Mouse (Mus musculus) ovary, postnatal 14 days (tissue): ENCODE measurements around the gene Ehd2.

ENCODE experiments used
- DNase-seq: peaks from one replicate; pipeline ENCODE4 v3.0.0; 2022; ENCODE audit warnings: low spot score

Gene Ehd2

DNA sequence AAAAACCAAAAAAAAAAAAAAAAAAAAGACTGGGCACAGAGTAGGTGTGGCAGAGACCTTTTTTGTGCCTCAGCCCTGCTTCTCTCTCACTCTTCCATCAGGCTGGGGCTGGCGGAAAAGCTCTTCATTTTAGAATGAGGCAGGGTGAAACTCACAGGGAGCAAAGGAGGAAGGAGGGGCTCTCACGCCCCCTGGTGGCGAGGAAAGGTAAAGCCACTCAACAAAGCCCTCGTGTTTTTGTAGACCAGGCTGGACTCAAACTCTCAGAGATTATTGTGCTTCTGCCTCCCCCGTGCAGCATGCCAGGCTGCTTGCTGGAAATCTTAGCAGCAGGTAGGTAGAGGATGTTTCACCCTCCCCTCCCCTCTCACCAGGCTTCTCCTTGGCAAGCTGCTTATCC lies 7.3 kb upstream of the Ehd2 start:
- DNase-seq: peak; percentile 54

DNA sequence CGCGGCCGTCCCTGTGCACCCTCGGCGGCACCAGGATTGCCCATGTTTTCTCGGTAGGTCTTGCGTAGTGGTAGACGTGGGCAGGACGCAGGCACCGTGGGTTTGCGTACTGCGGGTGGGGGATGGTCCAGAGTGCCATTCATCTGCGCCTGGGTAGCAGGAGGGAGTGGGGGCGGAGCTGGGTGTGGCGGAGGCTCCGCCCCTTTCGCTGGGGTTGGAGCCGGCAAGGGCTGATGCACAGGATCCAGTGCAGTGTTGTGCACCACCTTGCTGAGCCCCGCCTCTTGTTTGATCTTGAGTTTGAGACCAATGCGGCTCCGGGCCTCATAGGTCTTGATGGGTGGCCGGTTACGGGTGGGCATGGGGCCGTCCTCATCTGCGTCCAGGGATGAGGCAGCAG lies 4.9 kb upstream of the Ehd2 start:
- no peak for DNase-seq

DNA sequence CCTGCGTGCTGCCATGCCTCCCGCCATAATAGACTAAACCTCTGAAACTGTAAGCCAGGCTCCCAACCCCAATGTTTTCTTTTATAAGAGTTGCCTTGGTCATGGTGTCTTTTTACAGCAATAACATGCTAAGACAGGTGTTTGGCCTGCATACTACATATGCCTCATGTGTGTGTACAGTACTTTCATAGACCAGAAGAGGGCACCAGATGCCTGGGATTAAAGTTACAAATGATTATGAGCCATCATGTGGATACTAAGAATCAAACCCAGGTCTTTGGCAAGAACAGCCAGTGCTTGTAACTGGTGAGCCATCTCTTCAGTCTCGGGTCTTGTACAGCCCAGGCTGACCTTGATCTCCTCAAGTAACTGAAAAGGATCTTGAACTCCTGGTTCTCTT lies 2.3 kb upstream of the Ehd2 start:
- no peak for DNase-seq

DNA sequence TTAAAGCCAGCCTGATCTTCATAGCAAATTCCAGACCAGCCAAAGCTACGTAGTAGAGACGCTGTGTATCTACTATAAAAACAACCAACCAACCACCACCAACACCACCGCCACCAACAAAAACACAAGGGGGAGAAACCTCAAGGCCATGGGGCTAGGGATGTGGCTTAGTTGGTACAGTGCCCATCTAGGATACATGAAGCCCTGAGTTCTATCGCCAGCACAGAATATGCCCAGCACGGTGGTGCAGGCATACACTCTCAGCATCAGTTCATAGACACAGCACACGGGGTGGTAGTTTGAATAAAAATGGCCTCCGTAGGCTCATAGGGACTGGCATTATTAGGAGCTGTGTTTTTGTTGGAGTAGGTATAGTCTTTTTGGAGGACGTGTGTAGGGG lies 955 bp upstream of the Ehd2 start:
- no peak for DNase-seq

DNA sequence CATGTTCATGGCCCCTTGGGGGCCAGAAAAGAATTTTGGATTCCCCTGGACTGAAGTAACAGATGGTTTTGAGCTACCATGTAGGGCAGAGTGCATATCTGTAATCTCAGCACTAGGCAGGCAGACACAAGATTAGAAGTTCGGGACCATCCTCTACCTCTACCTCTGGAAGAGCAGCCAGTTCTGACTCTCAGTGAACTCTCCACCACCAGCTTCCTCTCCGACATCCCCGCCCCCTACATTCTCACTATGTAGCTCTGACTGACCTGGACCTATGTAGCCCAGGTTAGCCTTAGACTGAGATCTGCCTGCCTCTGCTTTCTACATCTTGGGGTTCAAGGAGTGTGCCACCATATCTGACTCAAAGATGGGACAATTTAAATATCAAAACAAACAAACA lies 878 bp downstream of the Ehd2 start:
- DNase-seq: no peak

DNA sequence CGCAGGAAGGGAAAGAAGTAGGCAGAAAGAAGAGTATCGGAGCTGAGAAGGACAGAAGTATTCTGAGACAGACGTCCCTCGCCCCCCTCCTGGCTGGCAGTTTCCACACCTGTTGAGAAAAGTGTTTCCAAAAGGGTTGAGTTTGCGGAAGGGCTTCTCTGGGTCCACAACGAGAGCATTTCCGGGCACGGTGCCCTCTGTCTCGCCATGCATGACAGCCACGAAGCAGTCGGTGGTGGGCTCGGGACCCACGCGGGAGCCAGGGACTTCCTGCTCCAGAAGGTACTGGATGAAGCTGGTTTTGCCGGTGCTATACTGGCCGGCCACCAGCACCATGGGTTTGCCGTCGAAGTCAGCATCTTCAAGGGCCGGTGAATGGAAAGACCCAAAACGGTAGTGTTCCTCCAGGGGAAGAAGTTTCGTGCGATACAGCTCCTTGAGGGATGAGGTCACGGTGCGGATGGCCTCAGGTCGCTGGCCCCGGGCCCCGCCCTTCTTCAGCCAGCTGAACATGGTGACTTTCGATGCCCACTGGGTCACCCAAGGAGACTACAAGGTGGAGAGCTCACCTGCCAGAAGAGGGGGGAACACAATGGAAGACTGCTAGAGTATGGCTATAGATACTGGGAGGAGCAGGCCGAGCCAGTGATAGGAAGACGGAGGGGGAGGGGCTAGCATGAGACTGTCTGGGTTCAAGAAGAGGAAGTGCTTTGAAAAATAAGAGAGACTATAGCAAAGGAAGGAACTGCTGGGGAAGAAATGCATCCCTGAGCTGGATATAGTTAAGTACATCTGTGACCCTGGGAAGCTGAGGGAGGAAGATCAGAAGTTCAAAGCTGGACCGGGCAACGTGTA lies 3.3 kb downstream of the Ehd2 start:
- no peak for DNase-seq

DNA sequence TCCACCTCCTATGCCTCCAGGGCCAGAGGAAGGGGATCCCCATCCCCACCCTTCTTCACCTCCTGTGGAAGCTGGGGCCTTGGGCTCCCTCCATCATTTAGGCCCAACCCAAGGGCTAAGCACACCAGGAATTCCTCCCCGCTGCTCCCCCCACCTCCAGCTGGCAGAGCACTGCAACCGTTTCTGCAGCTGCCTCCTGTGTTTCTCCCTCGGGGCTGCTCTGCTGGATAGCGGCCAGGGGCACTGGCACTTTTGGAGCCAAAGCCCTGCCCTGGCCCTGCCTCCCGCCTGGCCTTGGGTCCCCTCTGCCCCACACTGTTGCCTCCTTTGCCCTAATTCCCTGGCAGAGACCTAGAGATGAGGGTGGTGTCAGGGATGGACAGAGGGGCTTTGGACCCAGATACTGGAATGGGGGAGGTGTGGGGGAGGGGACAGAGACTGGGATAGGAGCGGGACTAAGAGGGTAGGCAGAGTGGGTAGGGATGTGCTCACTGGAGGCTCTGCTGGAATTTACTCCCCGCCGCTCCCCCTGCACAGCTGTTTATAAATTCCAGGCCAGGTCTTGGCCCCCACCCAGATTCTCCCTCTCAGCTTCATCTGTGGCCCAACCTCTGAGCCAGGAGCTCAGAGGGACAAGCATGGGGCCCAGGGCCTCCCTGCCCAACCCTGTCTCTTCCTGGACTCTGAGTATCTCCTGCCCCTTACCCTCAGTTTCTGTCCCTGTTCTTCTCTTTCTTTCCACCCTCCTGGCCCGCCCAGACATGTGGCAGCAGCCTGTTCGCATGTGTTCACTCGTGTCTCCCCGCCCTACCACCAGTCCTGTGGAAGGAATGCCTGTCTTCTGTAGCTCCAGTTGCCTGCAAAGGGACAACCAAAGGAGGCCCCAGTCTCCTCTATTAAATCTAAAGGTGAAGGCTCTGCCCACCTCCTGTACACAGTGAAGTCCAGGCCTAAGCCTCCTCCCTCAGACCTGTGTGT lies 4.8 kb downstream of the Ehd2 start:
- DNase-seq: peak; percentile 80

DNA sequence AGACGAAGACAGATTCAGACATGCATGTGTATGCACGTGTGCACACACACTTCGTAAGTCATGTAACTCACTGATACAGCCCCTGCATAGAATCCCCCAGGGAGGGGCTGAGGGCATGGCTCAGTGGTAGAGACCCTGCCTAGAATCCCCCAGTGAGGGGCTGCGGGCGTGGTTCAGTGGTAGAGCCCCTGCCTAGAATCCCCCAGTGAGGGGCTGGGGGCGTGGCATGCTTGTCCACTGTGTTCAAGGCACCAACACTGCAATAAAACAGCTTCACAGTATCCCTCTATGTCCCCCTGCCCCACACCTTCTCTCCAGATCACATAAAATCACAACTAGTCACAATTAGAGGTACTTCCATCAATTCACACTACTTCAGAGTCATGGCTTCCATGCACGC lies 5.6 kb downstream of the Ehd2 start:
- no peak for DNase-seq

DNA sequence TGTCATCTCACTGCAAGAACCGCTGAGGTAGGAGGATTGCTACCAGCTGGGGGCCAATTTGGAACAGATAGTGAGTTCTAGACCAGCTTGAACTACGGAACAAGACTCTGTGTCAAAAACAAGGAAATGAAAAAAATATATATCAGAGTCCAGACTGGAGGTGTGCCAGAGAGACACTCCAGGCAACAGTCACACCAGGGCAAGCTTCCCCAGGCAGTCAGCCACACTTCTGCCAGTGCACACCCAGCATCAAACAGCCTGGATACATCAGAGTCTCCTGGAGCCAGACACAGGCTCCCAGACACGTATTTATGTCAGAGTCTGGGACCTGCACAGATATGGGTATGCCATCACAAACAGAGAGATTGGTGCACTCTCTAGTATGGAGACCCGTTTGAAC lies 6.1 kb downstream of the Ehd2 start:
- DNase-seq: no peak

DNA sequence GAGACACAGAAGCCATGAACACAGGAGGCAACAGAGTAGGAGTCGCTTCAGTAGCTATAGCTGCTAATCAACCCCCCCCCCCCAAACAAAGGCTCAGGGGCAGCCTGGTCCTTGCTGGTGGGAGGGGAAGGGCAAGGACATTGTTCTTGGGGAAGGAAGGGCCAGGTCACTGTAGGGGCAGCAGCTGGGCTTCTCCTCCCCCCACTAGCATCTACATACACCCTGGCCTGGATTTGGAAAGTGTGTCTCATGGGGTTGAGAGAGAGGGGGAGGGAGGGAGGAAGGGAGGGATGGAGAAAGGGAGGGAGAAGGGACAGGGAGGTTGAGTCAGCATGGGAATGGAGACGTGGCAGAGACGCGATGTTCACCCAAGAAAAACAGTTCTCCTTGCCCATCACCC lies 6.7 kb downstream of the Ehd2 start:
- no peak for DNase-seq

DNA sequence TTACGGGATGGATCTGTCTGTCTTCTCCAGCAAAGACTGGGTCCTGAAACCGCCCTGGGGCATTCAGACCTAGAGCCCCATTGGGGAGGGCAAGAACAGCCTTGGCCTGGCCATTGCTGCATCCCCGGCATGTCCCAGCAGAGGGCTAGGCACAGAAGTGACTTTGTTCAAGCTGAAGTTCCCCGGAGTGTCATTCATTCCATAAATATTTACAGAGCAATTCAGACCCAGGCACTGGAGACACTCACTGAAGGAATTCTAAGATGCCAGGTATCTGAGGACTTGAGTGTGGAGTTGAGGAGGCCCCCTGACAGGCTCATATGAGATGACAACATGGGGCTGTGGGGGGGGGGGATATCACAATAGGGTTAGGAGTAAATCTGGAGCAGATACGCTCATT lies 11.2 kb downstream of the Ehd2 start:
- no peak for DNase-seq

DNA sequence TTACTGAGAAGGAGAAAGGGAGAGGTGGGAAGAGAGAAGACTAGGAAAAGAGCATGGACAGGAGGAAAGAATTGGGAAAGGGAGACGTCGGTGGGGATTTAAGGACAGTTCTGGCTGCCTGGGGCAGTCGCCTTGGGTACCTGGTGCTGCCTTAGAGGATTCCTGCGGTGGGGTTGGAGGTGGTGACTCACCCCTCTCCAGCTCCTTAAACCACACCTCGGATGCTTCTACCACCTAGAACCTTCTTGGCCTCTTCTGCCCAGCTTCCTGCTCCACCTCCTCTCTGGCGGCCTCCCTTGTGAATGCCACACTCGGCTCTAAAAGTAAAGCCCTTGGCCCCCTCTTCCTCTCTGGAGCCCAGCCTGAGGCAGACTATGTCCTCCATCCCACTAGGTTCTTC lies 11.9 kb downstream of the Ehd2 start:
- no peak for DNase-seq

DNA sequence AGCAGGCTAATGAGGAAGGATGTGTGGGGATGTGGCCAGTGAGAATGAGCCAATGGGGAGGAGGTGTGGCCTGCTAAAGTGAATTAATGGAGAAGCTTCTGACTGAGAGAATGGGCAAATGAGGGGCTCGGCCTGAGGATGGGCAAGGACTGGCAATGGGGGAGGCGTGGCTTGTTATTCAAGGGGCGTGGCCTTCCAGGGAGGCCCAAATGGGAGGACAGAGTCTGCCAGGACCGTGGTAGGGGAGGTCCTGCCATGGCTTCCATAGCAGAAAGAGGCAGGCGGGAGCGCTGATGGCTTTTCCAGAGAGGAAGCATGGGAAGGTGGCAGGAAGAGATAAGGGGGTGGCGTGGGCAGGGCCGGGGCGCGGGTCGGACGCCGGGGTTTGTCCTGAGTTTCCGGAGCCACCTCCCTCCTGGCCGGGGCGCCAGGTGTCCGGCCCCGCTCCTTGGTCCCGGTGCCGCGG lies 12.4 kb downstream of the Ehd2 start:
- DNase-seq: no peak

DNA sequence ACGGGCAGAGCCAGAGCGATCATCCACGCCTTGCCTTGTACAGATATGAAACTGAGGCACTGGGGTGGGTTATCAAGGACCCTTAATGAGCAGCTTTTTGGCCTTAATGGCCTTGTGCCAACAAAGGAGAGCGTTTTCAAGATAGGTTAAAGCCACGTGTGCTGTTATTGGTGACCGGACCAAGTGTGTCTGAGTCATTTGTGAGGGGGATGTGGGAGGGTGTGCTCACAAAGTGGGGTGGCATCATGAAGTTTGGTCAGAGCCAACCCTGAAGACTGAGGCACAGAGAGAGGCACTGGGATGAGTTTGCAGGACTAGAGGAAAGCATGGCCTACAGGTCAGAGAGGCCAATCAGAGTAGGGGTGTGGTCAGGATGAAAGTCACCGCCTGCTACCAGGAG lies 12.9 kb downstream of the Ehd2 start:
- no peak for DNase-seq

DNA sequence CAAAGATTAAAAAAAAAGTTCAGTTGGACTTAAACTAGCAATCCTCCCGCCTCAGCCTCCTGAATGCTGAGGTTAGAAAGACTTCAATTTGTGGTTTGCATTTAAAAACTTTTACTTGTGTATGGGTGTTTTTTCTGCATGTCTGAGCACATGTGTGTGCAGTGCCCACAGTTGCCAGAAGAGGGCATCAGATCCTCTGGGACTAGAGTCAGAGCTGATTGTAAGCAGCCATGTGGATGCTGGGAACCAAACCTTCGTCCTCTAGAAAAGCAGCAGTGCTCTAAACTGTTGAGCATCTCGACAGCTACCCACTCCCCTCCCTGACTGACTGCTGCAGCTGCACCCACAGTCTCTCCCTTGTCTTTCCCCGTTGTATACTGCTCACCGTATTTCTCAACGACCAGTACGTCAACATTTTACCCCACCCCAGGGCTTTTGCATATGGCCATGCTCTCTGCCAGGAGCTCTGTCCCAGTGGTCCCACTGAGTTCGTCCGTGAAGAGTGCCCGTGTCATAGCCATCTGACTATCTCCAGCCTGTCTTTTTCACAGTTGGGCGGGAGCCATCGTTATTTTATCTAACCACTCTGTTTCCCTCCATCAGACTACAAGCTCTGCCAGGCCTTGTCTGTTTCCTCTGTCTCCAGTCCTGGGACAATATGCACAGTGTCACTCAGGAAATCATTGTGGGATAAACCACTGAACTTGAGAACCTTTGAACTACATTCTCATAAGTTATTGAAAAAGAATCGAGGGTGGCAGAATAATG lies 13.9 kb downstream of the Ehd2 start:
- DNase-seq: no peak

DNA sequence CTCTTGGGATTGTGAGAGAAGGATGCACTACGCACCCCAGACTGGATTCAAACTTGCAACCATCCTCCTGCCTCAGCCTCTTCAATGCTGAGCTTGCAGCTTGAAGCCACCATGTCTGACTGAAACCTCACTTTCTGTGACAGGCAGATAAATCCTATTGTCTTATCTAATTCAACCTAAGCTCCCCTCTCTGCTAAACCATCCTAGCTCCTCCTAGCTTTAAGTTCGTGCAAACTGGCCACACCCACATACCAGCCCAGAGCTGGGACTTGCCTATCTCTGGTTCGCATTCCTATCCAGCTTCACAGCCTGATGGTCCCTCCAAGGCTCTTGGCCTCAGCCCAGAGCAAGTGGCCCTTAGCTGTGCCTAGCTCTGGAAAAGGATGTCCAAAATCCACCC lies 15.0 kb downstream of the Ehd2 start:
- no peak for DNase-seq

DNA sequence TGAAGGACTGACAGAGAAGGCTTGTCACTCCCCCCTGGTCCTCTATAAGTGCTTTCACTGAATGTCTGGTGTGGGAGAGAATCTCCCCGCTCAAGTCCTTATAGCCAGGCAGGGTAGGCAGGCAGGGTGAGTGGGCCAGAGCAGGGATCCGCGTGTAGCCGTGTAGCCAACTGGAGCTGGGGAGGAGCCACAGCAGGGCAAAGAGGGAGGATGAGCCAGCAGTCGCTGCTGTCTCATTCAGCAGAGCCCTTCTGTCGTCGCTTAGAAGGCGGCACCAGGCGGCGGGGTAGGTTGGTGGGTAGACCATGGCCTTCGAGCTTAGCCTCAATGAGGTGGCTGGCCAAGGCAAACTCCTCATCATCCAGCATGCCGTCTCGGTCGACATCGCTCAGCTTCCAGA lies 17.4 kb downstream of the Ehd2 start:
- no peak for DNase-seq

DNA sequence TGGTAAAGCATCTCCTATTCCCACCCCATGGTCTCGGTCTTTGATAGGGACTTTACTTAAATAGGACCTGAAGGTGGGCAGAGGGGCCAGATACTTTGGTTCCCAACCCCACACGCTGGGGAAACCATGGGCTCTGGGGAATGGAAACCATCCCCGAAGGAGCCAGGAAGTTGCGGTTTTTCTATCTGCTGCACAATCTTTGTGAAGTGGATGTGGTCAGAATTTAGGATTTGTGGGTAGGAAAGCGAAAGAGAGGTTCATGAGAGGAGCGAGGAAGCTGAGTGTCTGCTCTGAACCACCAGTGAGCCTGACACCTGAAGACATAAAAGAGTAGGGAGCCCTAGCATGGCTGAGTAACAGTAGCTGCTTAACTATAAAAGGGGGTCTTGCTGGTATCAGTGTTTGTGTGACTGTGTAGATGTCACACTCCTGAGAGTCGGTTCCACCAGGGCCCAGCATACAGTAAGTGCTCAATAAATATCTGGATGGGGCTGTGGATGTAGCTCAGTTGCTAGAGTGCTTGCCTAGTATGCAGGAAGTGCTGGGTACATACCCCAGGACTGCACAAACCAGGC lies 18.1 kb downstream of the Ehd2 start:
- DNase-seq: no peak

DNA sequence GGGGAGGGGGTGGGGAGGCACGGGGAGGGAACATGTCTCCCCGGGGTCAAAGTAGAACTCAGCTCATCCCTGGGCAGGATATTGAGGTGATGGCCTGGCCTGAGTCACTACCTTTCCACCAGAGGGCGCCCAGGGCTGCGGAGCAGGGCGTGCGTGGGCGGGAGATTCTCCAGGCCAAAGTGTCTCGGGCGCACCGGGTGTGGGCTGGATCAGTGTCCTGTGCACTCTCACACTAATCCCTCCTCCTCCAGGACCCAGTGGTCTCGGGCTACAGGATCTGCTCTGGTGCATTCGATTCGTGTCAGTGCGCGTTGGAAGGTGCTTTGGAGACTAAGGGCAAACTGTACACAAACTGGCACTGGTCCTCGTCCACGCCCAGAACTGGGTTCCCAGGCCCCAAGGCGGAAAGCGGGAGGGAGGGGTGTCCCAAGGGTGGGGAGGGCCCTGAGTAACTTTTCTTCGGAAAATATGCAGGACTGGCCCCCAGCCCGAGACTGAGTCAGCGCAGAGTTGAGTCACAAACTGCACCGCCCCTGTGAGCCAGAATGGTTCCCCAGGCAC lies 18.9 kb downstream of the Ehd2 start:
- peak; percentile 77 for DNase-seq

DNA sequence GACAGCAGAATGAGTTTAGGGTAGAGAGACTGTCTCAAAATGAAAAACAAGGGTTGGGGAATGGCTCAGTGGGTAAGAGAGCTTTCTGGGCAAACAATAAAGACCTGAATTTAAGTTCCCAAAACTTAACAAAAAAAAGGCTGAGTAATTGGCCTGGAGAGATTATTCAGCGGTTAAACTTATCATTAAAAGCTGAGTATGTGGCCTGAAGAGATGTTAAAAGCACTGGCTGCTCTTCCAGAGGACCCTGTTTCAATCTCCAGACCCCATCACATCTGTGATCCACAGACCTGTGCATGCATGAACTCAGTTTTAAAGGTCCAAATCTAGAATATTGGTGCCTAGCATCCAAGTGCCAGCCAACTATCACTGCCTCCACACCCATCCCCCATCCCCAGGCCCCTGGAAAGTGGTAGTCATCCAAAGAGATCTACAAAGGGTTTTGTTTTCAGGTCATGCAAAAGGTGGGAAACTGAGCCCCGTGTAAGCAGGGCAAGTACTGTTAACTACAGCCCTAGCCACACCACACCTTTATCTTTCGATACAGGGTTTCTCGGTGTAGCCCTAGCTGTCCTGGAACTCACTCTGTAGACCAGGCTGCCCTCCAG lies 19.6 kb downstream of the Ehd2 start:
- DNase-seq: no peak
